Mouse (Mus musculus) adrenal gland, postnatal 10 days (tissue): ENCODE measurements around the gene Camk2b. TPM values are rescaled to one million over a fixed set of nuclear protein-coding genes. Genes with fewer than 3 reads are reported as not detected.
A peak's percentile ranks its signal among the peaks of the same experiment; 100 is the strongest.

Experiments
- DNase-seq: peaks from one replicate; pipeline ENCODE4 v3.0.0; 2021; ENCODE audit warnings: mixed read lengths
- total RNA-seq, 2 experiments: library from RNA; stranded (reverse); gene quantifications; 2 replicates each; pipeline ENCODE4 v1.2.3; 2021

Camk2b gene
- total RNA-seq, 2 experiments from 2014 or later, result 15.7 to 30.4 TPM

- no peak for DNase-seq
Observed at GRCm38 (mm10) chr11:6050066-6050560, 16.0 kb downstream of the Camk2b start.

- DNase-seq, result no peak
Observed at GRCm38 (mm10) chr11:6048208-6048607, 18.0 kb downstream of the Camk2b start.

DNA sequence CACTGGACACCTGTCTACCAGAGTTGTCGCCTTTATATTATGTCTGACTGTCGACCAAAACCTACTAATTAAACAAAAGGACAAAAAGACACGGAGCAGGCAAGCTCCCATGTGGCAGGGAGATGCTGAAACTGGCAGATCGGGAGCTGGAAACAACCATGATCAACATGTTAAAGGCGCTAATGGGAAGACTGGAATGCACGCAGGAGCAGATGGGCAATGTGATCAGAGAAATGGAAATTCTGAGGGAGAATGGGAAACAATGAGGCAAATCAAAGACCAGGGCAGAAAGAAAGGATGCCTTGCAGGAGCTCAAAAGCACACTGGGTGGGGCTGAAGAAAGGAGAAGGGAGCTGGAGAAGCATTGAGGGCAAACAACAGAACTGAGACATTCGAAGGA is 27.2 kb downstream of the Camk2b start:
- DNase-seq, result no peak

- no peak for DNase-seq
Observed at GRCm38 (mm10) chr11:6037686-6038085, 28.5 kb downstream of the Camk2b start.

- no peak for DNase-seq
Observed at GRCm38 (mm10) chr11:6037198-6037597, 29.0 kb downstream of the Camk2b start.

DNA sequence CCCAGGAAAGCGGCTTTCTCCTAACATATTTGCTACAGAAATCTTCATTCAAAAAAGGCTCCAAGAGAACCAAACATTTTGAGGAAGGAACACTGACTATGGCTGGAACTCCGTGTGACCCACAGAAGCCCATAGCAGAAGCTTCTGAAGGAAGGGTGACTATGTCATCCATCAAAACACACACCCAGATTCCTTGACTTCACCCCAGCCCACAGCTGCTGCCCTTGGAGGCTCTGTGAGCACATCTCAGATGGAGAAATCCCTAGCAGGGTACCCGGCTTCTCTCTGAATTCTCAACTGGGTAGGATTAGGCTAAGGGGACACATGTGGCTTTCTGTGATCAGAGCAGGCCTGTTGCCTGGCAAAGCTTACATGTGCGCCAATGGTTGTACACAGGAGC is 29.7 kb downstream of the Camk2b start:
- DNase-seq, result no peak

DNA sequence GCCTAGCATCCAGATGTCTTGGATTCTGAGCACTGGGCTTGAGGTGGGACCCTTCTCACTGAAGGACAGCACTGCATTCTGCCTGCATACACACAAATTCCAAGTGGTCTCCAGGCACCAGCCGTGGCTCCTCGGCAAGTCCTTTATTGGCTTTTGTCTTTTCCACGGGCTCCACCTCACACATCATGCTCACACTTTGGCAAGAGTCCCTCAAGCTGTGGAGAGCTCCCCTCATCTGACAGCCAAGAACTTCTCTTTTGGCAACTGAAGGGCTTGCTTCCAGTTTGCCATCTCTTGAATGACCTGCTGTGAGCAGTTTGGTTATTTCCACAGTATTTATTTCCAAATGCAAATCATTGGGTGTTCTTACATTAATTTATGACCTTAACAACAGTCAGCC is 30.6 kb downstream of the Camk2b start:
- DNase-seq, result no peak

- DNase-seq, result no peak
Observed at GRCm38 (mm10) chr11:6034740-6035139, 31.4 kb downstream of the Camk2b start.

GRCm38 (mm10) chr11:6033801-6034200 is 32.4 kb downstream of the Camk2b start:
- no peak for DNase-seq

DNA sequence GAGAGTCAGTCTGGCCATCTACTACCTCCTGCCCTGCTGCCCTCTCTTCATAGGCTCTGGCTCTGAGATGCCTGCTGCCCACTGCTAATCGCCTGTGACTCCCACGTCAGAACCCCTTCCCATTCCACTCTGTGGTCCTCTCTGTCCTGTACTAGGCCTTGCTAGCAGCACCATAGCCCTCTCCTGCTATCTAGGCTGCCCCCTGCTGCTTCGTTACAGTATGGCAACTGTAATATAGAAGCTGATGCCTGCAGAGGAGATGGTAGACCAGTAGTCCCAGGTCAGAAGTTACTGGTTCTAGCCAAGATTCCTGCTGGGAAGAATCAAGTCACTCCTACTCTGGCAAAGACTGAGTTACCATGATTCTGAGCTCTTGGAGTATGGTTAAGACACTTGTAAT is 33.0 kb downstream of the Camk2b start:
- DNase-seq, result peak; percentile 75

DNA sequence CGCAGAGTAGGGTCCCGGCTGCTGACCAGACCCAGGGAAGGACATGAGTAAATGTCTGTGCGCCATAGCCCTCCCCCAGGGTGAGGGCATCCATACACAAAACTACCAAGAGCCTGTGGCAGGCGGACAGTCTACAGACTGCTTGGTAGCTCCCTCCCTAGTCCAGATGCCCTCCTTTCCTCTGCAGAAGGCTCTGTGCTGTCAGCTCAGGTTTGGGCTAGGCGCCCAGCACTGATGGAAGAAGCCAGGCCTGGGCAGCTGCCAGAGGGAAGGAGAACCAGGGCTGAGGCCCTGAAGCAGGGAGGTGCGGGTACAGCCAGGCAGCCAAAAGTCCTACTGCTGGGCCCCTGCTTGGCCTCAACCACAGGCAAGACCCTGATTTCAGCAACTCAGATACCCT is 35.5 kb downstream of the Camk2b start:
- peak; percentile 87 for DNase-seq

DNA sequence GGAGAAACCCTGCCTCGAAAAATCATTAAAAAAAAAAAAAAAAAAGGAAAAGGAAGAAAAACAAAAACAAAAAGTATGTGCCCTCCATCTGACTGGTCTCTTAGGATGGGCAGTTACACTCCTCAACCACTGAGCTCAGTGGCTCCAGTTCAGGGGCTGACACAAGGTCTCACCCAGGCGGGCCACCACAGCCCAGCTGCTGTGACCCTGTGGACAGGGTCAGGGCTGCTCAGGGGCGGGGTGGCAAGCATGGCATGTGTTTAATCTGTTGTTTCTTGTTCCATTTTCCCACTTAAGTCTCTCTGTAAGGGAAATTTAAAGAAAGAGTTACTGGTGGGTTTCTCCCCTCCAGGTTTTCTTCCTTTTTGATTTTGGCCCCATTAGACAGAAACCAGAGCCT is 36.4 kb downstream of the Camk2b start:
- DNase-seq, result no peak

DNA sequence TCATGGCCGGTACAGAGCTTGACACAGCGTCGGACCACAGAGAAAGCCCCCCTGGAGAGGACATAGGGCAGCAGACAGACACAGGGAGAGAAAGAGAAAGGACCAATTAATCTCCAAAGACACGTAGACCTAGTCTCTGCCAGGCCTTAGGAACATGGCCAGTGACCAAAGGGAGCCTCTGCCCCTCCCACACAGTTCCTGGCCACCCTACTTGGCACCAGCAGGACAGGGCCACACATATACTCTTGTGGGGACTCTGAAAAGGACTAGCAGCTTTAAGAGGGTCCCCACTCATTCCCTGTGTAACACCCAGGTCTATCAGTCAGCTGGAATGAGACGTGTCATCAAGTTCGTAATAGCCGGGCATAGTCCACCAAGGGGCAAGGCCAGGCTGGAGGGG is 37.3 kb downstream of the Camk2b start:
- DNase-seq, result no peak

DNA sequence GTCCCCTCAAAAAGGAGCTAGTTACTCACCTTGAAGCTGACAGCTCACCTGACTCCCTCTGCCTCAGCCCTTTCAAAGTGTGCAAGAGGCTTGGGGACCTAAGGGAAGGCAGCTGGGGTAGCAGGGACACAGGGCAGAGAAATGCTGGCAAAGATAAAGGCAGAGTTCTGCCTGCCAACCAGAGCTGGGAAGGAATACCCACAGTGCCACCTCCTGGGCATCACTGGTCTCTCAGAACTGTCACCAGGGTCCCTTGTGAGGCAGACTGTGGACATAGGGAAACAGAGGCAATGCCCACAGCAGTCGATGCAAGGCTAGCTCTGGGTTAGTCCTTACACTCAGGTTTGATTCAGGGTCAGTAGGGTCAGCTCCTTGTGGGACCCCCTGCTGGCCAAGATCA is 39.8 kb downstream of the Camk2b start:
- peak; percentile 80 for DNase-seq

DNA sequence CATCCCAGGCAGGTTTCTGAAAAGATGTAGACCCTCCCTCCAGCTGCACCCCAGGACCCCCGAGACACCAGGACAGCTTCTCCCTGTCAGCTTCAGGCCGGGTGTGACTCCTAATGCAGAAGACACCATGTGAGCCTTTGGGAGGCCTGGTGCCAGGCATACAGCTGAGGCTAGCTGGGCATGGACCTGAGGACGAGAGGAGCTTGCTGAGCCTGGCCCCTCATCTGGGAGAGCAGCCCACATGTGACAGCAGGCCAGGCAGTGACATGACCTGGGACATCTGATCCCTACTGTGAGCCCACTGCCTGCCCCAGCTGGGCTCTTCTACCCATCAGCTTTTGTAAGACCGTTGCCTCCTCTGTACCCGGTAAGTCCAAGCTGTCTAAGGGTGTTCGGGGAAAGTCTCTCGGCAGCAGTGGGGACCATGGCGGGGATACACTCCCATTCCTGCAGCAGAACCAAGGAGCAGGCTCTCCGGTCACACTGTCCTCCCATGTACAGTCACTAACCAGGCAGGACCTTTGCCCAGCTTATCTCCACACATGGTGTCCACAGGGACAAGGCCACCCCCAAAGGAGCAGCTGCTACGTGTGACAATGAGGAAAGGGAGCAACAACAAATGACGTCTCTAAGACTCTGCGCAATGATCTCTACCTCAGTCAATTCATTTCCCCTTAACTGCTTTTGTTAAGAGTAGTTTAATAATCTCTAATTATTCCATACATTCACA is 41.1 kb downstream of the Camk2b start:
- no peak for DNase-seq

DNA sequence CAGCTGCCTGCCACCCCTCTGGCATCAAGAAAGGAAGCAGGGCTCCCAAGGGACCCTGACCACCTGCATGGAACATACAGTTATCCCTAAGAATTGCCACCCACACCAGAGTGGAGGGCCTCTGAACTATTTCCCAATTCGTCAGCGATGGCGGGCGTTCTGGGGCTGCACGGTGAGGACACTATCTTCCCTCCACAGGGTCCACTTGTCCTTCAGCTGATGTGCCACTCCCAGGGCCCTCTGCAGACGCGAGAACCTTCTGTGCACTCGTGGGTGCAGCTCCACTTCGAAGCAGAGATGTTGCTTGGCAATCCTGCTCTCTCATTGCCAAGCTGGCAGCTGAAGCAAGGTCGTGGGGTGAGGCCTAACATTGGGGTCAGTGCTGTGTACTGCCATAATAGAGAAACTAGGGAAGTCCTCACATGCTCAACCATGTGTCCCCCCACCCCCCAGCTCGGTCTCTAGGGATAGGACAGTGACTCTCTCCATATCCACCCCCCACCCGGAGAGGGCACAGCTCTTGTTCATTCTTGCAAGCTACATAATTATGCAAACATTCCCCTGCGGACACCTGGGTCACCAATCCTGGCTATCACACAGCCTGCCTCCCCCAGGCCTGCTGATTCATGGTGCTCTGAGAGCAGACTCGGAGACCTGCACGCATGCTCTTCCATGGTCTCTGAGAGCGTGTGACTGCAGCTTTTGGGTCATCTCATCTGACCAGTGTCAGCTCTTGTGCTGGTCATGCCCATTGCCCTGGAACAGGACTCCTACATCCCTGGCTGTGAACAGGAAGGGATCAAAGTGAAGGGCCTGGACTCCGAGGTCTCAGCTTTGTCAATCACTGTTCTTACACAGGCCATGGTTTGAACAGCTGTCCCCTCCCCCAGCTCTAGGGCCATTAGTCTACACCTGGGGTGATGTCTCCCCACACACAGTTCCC is 45.0 kb downstream of the Camk2b start:
- DNase-seq, result peak; percentile 29

DNA sequence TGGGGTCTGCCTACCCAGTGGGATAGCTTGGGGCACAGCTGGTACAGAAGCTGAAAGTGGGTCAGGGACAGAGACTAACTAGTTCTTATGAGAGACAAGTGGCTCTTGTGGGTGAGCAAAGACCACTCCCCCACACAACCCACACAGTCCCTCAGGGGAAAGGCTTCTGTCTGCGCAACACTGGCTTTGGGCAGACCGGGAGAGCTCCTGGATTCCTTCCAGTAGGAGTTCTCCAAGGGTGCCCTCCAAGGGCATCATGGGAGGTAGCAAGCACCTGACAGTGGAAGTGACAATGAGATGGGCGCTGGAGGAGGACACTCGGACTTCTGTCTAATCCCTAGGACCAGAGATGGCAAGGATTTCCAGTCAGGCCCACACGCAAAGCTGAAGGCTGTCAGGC is 45.8 kb downstream of the Camk2b start:
- DNase-seq, result peak; percentile 28

DNA sequence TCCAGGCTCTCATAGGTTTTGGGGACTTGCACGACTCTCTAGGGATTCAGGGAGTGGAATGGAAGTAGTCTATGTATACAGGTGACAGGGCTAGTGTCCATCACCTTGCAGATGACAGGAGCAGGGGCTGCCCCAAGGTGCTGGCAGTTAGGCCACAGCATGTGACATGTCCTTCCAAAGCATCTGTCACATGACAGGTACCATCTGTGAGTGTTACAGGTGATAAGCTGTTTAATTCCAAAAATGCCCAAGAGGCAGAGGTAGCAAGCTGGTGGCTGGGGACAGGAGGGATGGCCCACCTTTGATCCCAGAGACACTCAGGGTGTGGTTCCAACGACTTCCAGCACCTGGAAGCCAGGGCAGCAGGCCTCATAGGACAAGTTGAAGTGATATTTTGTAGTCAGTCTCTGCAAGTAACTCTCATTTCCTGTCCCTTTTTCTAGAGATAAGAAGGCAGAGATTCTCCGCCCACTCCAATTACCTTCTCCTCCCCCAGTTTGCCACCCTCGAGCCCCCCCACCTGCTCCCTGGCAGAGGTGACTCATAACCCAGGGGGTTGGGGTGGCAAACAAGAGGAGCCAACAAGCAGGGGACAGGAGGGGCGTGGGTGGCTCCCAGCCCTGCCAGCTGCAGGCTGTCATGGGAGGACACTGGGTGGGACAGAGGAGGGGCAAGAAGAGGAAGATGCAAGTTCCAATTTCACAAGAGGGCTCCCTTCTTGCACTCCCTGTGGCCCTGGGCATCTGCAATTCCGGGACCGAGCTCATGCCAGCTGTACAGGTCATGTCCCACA is 47.7 kb downstream of the Camk2b start:
- DNase-seq, result no peak

GRCm38 (mm10) chr11:6017484-6018140 is 48.5 kb downstream of the Camk2b start:
- no peak for DNase-seq

DNA sequence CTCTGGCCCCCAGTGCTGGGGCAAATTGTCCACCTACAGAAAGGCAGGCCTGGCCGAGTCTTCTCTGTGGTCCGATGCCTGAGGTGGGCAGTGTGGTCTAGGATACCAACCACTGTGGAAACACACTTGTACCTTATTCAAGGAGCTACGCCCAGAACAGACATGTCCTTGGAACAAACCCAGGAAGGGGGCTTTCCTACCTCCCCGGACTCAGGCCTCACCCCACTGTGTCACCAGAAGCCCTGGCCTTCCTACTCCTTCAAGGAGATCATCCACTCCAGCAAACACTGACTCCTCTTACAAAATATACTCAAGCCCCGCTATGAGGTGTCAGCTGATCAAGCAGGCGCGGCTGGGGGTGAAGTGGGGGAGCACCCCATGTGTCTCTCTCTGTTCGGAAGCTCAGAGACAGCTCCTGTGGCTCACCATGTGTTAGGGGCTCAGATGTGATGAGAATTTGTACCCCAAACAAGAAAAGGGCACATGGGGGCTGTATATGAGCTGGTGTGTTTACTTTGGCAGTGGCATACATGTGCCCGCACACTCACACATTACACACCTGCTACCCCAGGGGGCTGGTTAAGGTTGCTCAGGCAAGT is 49.3 kb downstream of the Camk2b start:
- DNase-seq, result no peak

DNA sequence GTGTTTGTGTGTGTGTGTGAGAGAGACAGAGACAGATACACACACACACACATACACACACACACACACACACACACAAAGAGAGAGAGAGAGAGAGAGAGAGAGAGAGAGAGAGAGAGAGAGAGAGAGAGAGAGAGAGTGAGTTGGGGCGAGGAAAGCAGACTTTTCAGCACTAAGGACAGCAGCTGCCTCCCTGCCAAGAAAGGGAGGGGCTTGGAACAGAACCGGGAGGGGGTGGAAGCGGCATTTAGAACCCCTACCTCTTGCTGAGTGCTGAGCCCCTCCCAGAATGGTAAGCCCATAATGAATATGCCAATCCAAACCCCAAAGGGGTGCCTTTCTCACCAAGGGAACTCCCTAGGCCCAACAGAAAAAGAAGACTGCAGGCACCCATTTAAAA is 49.8 kb downstream of the Camk2b start:
- peak; percentile 73 for DNase-seq
